Mouse (Mus musculus) gastrocnemius, postnatal 25 days (tissue): Measurements from ENCODE around the gene Pigs. TPM values are rescaled to one million over a fixed set of nuclear protein-coding genes. Genes with fewer than 3 reads are reported as not detected.

Source experiments
- DNase-seq: peaks from one replicate; pipeline ENCODE4 v3.0.0; 2022
- total RNA-seq, 2 experiments: library from RNA; stranded (reverse); gene quantifications; 1 replicate in 1 of 2; 2 replicates in 1 of 2; pipeline ENCODE4 v1.2.3; 2021

Pigs gene
- total RNA-seq, 2 experiments from 2014 or later, result 18.3 to 20.4 TPM

DNA sequence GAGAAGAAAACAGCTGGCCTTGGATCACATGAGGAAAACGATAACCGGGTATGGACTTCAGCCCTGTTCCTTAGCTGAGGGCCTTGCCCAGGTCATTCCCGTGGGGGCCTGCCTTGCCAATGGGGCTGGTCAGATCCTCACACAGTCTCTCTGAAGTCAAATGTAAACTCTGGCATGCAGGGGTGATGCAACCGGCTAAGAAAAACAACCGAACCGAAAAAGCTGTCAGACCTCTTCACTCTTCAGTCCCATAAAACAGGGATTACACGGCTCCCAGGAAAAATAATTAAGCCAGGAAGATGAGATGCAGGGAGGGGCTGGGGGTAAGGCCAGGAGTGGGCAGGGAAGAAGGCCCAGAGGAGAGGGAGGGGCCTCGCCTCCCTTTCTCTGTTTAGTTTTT is 35.9 kb downstream of the Pigs start:
- no peak for DNase-seq

DNA sequence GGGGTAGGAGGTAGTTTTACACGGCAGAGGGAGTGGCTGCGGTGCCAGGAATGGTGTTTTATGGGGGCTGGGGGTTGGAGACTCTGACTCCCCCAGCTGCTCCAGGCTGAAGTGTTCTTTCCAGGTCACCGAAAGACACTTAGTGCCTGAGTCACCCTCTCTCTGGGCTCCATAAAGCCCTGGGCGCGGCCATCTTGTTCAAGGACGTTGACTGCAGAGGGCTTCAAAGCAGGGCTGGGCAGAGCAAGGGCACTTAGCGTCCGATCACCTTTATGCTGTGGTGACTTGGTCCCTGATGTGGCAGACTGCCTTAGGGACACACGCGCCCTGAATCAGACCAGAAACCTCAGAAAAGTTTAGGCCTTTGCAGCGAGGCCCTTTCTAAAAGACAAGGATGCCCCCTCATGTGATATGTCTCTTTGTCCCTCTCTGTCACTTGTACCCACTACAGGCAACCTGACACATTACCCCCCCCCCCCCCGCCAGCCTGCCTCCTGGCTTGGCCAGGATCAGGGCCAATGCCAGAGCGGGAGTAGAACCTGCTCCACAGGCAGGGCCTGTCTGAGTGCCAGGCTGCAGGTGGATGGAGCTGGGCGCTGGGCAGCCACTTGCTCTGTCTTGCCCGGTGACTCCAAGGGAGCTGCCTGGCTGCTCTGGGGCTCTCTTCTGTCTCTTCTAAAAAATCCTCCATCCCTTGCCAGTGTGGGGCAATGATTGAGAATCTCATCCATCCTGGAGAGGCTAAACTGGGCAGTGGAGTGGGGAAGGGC is 39.4 kb downstream of the Pigs start:
- DNase-seq, result no peak

GRCm38 (mm10) chr11:78370389-78370788 is 42.2 kb downstream of the Pigs start:
- DNase-seq, result no peak

DNA sequence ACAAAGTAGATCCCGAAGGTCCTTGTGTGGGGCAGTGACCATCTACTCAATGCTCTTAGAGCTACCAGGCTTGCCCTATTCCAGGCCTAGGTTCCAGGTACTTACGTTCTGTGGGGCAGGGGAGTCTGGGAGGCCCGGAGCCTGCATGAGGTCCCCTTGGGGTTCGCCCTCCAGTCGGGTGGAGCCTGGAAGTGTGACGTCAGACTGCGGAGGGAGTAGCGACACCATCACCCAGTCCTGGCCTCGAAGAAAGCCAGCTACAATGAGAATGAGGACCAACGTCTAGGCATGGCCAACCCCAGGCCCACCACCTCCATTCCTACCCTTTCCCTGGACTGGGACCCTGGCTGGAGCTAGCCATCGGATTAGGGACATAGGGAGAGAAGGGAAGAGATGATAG is 43.5 kb downstream of the Pigs start:
- DNase-seq, result no peak

GRCm38 (mm10) chr11:78372166-78372565 is 44.0 kb downstream of the Pigs start:
- no peak for DNase-seq

GRCm38 (mm10) chr11:78372610-78373009 is 44.4 kb downstream of the Pigs start:
- DNase-seq, result no peak

DNA sequence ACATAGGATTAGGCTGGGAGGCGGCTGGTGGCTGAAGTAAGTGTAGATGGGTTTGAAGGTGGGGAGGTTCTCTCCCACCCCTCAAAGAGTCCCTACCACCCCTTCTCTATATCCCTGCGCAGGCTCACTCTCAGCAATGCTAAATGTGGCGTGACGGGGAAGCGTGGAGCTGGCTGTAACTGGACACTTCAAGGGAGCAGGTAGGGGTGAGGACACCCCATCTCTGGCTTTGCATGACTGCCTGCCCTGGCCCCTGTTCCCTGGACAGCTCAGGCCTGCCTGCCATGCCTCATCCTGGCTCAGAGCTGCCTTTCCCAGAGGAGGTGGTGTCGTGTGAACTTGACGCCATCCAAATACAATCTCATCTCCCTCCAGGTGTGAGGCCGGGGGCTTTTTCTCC is 45.9 kb downstream of the Pigs start:
- DNase-seq, result peak; percentile 29

DNA sequence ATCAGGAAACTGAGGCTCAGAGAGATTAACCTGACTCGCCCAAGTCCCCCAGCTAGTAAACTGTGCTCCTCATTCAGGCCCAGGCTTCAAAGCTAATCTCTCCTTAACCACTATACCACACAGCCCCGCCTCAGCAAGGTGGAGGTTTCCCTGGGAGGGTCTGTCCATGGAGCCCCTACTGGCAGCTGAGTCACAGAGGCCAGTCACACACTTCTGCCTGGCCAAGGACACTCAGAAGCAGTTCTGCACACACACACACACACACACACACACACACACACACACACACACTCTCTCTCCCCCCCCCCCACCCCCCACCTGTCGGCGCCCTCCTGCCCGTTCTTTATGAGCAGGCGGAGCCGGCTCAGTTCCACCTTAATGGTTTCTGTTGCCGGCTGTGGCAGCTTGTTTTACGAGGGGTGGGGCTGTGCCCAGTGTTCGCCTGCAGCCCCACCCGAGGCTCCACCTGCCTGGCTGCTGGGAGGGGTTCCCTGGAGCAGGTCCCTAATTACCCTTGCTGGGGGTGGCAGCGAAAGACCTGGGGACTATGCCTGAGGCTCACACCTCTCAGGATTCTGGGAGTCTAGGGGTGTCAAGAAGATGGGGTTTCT is 49.4 kb downstream of the Pigs start:
- DNase-seq, result no peak

DNA sequence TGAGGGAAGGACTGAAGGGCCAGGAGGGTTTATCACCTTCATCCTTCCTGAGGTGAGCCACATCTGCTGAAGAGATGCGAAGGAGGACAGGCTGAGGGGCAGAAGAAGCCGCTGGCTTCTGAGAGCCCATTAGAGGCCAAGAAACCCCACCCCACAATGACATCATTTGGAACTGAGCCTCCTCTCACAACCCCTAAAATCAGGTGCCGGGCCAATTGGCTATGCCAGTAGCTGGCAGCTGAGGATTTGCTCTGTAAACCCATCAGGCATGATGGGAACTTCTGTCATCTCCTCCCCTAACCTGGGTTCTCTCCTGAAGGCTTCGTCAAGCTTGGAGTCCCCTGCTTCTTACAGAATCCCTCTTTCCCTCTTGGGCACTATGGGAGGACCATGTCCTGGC is 52.1 kb downstream of the Pigs start:
- no peak for DNase-seq

- DNase-seq, result no peak
Observed at GRCm38 (mm10) chr11:78380996-78381395, 52.8 kb downstream of the Pigs start.

DNA sequence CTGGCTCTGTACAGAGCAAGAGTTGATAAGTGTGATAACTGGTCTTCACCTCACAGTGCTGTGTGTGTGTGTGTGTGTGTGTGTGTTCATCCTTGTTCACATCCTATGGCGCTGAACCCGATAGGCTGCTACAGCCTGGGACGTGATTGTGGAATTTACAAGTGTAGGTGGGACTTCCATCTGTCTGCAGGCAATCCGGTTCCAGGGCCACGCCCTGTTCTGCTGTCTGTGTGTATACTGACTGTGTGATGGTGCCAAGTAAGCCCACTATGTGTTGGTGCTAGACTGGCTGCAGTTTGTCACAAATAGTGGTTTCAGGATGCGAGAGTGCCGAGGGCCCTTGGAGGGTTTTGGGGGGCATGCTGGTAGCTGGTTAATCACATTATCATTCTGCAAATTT is 54.1 kb downstream of the Pigs start:
- no peak for DNase-seq

GRCm38 (mm10) chr11:78382701-78383100 is 54.5 kb downstream of the Pigs start:
- no peak for DNase-seq

DNA sequence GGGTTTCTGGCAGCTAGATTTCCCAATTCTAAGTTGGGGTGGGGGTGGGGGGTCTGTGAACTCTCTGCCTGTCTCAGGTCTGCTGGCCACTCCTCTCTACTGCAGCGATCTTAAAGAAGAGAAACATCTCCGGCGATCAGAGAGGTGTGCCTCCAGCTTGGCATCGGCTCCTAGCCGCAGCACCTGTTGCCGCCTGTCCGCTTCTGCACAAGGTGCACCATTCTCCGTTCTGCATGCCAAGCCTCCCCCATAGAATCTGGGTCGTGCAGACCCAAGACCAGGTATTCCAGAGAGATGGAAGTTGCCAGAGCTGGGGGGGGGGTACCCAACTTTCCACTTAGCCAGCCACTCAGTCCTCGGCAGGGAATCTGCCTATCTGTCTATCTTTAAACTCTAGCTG is 57.6 kb downstream of the Pigs start:
- DNase-seq, result no peak

- no peak for DNase-seq
Observed at GRCm38 (mm10) chr11:78386508-78387043, 58.4 kb downstream of the Pigs start, which contains the start of gene Foxn1. Gene Foxn1, minus strand, starts transcription at chr11:78386558.

Other genes starting within 250 kb of the Pigs start
- gene Eral1, start 248.0 kb upstream of the Pigs start, total RNA-seq, result 10 to 100 TPM; 19.3 to 20.6 TPM
- gene Fam222b, start 233.8 kb upstream of the Pigs start, total RNA-seq, result 1 to 10 TPM; 5.4 to 5.8 TPM
- 1 to 10 TPM; 2.9 to 4.0 TPM for gene Traf4, start 162.8 kb upstream of the Pigs start, total RNA-seq
- gene Nek8, start 151.7 kb upstream of the Pigs start, total RNA-seq, result 1 to 10 TPM in 1 of 2 experiments, under 1 TPM in 1; 0.99 to 1.2 TPM
- gene Tlcd1, start 151.7 kb upstream of the Pigs start, total RNA-seq, result 1 to 10 TPM; 1.9 to 2.4 TPM
- gene Rpl23a, start 144.8 kb upstream of the Pigs start, total RNA-seq, result 100 to 1,000 TPM; 715 to 745 TPM
- gene Rab34, start 140.0 kb upstream of the Pigs start, total RNA-seq, result 1 to 10 TPM; 5.0 to 7.3 TPM
- gene Proca1, start 135.0 kb upstream of the Pigs start, total RNA-seq, result 1 to 10 TPM in 1 of 2 experiments, under 1 TPM in 1; 0.28 to 1.3 TPM
- gene Sdf2, start 82.7 kb upstream of the Pigs start, total RNA-seq, result 10 to 100 TPM; 37.4 to 47.4 TPM
- gene Supt6, start 82.4 kb upstream of the Pigs start, total RNA-seq, result 10 to 100 TPM; 22.2 to 22.6 TPM
- gene 2610507B11Rik, start 66.7 kb upstream of the Pigs start, total RNA-seq, result 100 to 1,000 TPM; 206 to 226 TPM
- gene BC030499, start 37.6 kb upstream of the Pigs start, total RNA-seq, result 1 to 10 TPM in 1 of 2 experiments, under 1 TPM in 1; 0.82 to 1.4 TPM
- gene Spag5, start 26.9 kb upstream of the Pigs start, total RNA-seq, result 1 to 10 TPM; 3.1 to 4.2 TPM
- gene Aldoc, start 5.4 kb upstream of the Pigs start, total RNA-seq, result 1 to 10 TPM; 2.5 to 2.6 TPM
- 10 to 100 TPM in 1 of 2 experiments, 1 to 10 TPM in 1; 8.4 to 10.5 TPM for gene Unc119, start 15.1 kb downstream of the Pigs start, total RNA-seq
- gene Foxn1, start 58.1 kb downstream of the Pigs start, total RNA-seq, result not detected
- gene Slc13a2, start 93.8 kb downstream of the Pigs start, total RNA-seq, result not detected
- gene Slc46a1, start 137.3 kb downstream of the Pigs start, total RNA-seq, result 1 to 10 TPM; 1.4 to 1.5 TPM
- gene Sarm1, start 169.3 kb downstream of the Pigs start, total RNA-seq, result under 1 TPM; 0.67 to 1.00 TPM
- gene Vtn, start 170.7 kb downstream of the Pigs start, total RNA-seq, result 10 to 100 TPM; 11.0 to 12.5 TPM
- not detected for gene Sebox, start 175.0 kb downstream of the Pigs start, total RNA-seq
- 10 to 100 TPM; 12.3 to 13.6 TPM for gene Tmem199, start 183.8 kb downstream of the Pigs start, total RNA-seq
- gene Poldip2, start 183.8 kb downstream of the Pigs start, total RNA-seq, result 100 to 1,000 TPM in 1 of 2 experiments, 10 to 100 TPM in 1; 97.5 to 106 TPM
- 10 to 100 TPM; 35.9 to 38.0 TPM for gene Tnfaip1, start 207.9 kb downstream of the Pigs start, total RNA-seq
- gene Ift20, start 207.9 kb downstream of the Pigs start, total RNA-seq, result 10 to 100 TPM; 21.4 to 21.7 TPM
- gene Tmem97, start 222.4 kb downstream of the Pigs start, total RNA-seq, result 1 to 10 TPM; 3.2 to 3.7 TPM